Mouse (Mus musculus) forebrain, embryonic 11.5 days (tissue): ENCODE measurements around the gene Cldn7. TPM values are rescaled to one million over a fixed set of nuclear protein-coding genes. Genes with fewer than 3 reads are reported as not detected.

ENCODE experiments used
- ATAC-seq: fragments of 200-750 bp; cut with Nextera tagmentation; replicated peaks from 2 replicates; pipeline ENCODE4 v1.8.0; 2017; ENCODE audit warnings: moderate TSS enrichment; ENCODE audit not compliant: low FRiP score
- DNase-seq: peaks from one replicate; pipeline ENCODE4 v3.0.0-alpha.2; 2017; ENCODE audit warnings: low spot score
- H3K27ac ChIP-seq: fragments of 300-500 bp; sonication (generic); 2 replicates; pipeline ENCODE4 v1.5.1; 2014; ENCODE audit warnings: low read depth, low read length
- H3K27me3 ChIP-seq: fragments of 300-500 bp; sonication (generic); 2 replicates; pipeline ENCODE4 v1.6.1; 2014; ENCODE audit warnings: mild to moderate bottlenecking, low read length, mixed read lengths; ENCODE audit not compliant: control insufficient read depth, insufficient read depth
- H3K36me3 ChIP-seq: fragments of 300-500 bp; sonication (generic); 2 replicates; pipeline ENCODE4 v1.6.1; 2014; ENCODE audit warnings: mild to moderate bottlenecking, low read length, moderate library complexity, mixed read lengths; ENCODE audit not compliant: control insufficient read depth, insufficient read depth
- H3K4me1 ChIP-seq: fragments of 300-500 bp; sonication (generic); replicated peaks from 2 replicates; pipeline ENCODE4 v1.6.1; 2014; ENCODE audit warnings: low read length, mixed read lengths; ENCODE audit not compliant: control insufficient read depth, insufficient read depth
- H3K4me2 ChIP-seq: fragments of 300-500 bp; sonication (generic); 2 replicates; pipeline ENCODE4 v1.6.1; 2014; ENCODE audit warnings: low read depth, mild to moderate bottlenecking, low read length, moderate library complexity, mixed read lengths; ENCODE audit not compliant: severe bottlenecking
- H3K4me3 ChIP-seq: fragments of 300-500 bp; sonication (generic); 2 replicates; pipeline ENCODE4 v1.5.1; 2014; ENCODE audit warnings: low read depth, low read length
- H3K9ac ChIP-seq: fragments of 300-500 bp; sonication (generic); 2 replicates; pipeline ENCODE4 v1.6.1; 2014; ENCODE audit warnings: low read length
- H3K9me3 ChIP-seq: fragments of 300-500 bp; sonication (generic); 2 replicates; pipeline ENCODE4 v1.6.1; 2016; ENCODE audit warnings: low read length, mixed read lengths; ENCODE audit not compliant: control insufficient read depth
- WGBS: fragments of 180-500 bp; shearing (Covaris S2); extraction: QIAGEN DNeasy Blood & Tissue Kit; methylation state at CpG from one replicate; pipeline ENCODE4 v1.1.7; 2014; 5-methylcytosine and 5-hydroxymethylcytosine counted together
- polyA plus RNA-seq: library from polyadenylated mRNA; unstranded; fragments of >200 nt; fragmentation: Nextera tagmentation; extraction: Ambion mirVana; gene quantifications from 2 replicates; pipeline ENCODE4 v1.2.1, GENCODE M21; 2014

Cldn7 gene
- polyA plus RNA-seq, 1 experiment from 2014 or later = 3.2 TPM

DNA sequence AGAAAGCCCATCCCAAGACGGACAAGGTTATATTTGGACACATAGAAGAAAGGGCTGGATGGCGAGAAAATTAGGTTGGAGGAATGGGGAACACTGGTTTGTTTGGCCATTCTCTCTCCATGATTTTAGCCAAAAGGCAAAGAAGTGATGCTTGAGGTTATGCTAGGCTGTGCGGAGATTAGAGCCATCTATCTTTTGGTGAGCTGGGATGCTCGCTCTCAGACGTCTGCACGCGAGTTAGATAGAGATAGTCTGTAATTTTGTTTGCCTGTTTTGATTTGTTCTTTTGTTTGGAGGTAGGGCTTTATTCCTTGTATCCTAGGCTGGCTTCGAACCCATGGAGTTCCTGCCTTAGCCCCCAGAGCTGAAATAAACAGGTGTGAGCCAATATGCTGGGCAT is 36.6 kb downstream of the Cldn7 start:
- Histone ChIP-seq H3K4me1 (peaks cover 14% of the 10 kb centered on the region), H3K27me3 (no peaks in the 10 kb centered on the region), H3K27ac (peak overlapping the region; percentile 82), H3K9ac (peak overlapping the region; percentile 85), H3K9me3 (no peaks in the 10 kb centered on the region), H3K4me3 (peak overlapping the region; percentile 74), H3K36me3 (peaks cover 22% of the 10 kb centered on the region), H3K4me2 (peak overlapping the region; percentile 93)
- WGBS = 10% methylated on average over 8 of the region's 8 CpGs
- DNase-seq (no peak), ATAC-seq (no peak)

DNA sequence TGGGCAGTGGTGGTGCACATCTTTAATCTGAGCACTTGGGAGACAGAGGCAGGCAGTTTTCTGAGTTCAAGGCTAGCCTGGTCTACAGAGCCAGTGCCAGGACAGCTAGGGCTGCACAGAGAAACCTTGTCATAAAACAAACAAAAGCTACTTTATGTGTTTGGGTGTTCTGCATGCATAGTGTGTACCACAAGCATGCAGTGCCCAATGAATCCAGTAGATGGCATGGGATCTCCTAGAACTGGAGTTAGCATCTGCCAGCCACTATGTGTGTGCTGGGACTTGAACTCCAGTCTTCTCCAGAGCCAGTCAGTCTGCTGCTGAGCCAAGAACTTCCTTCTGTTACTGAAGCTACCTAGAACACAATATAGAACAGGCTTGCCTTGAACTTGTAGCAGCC is 37.3 kb downstream of the Cldn7 start:
- Histone ChIP-seq H3K9me3 (no peaks in the 10 kb centered on the region), H3K27me3 (no peaks in the 10 kb centered on the region), H3K27ac (no peak overlapping the region), H3K4me1 (peaks cover 14% of the 10 kb centered on the region), H3K4me3 (peak overlapping the region; percentile 74), H3K36me3 (peaks cover 26% of the 10 kb centered on the region), H3K4me2 (peak overlapping the region; percentile 93), H3K9ac (no peak overlapping the region)
- ATAC-seq (no peak), DNase-seq (peak; percentile 65)

DNA sequence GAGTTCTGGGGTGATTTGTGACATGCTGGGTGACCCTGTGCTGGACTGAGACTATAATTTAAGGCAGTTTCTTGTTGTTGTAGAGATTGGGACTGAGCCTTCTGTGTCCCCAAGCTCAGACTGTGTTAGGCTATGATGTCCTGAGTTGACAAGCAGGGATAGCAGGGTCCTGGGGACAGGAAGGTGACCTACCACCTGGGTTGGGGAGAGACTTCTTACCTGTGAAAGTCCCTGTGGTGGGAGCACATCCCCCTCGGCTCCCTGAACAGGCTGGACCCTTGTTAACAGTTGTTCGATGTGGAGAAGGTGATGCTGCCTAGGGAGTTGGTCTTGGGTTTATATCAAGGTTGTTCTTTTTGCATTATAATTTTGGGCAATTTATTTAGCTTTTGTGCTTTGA is 37.9 kb downstream of the Cldn7 start:
- DNase-seq (no peak), ATAC-seq (no peak)
- Histone ChIP-seq H3K27me3 (no peaks in the 10 kb centered on the region), H3K4me2 (peak overlapping the region; percentile 8; the same call in 1 of the 2 replicates), H3K9ac (no peak overlapping the region), H3K4me3 (0 out of 2 replicates have a peak overlapping the region, but pooled peaks have one; percentile 1), H3K4me1 (peaks cover 14% of the 10 kb centered on the region), H3K9me3 (no peaks in the 10 kb centered on the region), H3K27ac (no peak overlapping the region), H3K36me3 (peaks cover 29% of the 10 kb centered on the region)
- 91% methylated on average over 2 of the region's 2 CpGs for WGBS

- no peak overlapping the region for H3K4me2 ChIP-seq
- DNase-seq = peak; percentile 53
- peaks cover 9% of the 10 kb centered on the region; the same call in 1 of the 2 replicates for H3K4me1 ChIP-seq
- H3K4me3 ChIP-seq = no peak overlapping the region
- no peak overlapping the region for H3K27ac ChIP-seq
- no peak for ATAC-seq
- H3K9ac ChIP-seq = no peak overlapping the region
- no peaks in the 10 kb centered on the region for H3K9me3 ChIP-seq
- no peaks in the 10 kb centered on the region for H3K27me3 ChIP-seq
- 58% methylated on average over 5 of the region's 5 CpGs for WGBS
- peaks cover 23% of the 10 kb centered on the region; the same call in 1 of the 2 replicates for H3K36me3 ChIP-seq
Measured at GRCm38 (mm10) chr11:70005521-70005920, 40.9 kb downstream of the Cldn7 start.

- DNase-seq (no peak), ATAC-seq (no peak)
- no peak overlapping the region for H3K4me3 ChIP-seq
- H3K27me3 ChIP-seq = no peaks in the 10 kb centered on the region
- no peak overlapping the region for H3K27ac ChIP-seq
- H3K4me1 ChIP-seq = peaks cover 5% of the 10 kb centered on the region; the same call in 1 of the 2 replicates
- H3K9ac ChIP-seq = no peak overlapping the region
- peaks cover 25% of the 10 kb centered on the region for H3K36me3 ChIP-seq
- WGBS = 93% methylated on average over 6 of the region's 6 CpGs
- H3K4me2 ChIP-seq = no peak overlapping the region
- no peaks in the 10 kb centered on the region for H3K9me3 ChIP-seq
Measured at GRCm38 (mm10) chr11:70010033-70010432, 45.5 kb downstream of the Cldn7 start.

- H3K4me3 ChIP-seq = no peak overlapping the region
- peaks cover 23% of the 10 kb centered on the region for H3K36me3 ChIP-seq
- DNase-seq (no peak), ATAC-seq (no peak)
- H3K27ac ChIP-seq = no peak overlapping the region
- no peaks in the 10 kb centered on the region for H3K9me3 ChIP-seq
- no peaks in the 10 kb centered on the region for H3K27me3 ChIP-seq
- 89% methylated on average over 12 of the region's 12 CpGs for WGBS
- H3K4me1 ChIP-seq = peaks cover 5% of the 10 kb centered on the region; the same call in 1 of the 2 replicates
- no peak overlapping the region for H3K9ac ChIP-seq
- H3K4me2 ChIP-seq = no peak overlapping the region
Measured at GRCm38 (mm10) chr11:70010548-70010947, 46.0 kb downstream of the Cldn7 start.

DNA sequence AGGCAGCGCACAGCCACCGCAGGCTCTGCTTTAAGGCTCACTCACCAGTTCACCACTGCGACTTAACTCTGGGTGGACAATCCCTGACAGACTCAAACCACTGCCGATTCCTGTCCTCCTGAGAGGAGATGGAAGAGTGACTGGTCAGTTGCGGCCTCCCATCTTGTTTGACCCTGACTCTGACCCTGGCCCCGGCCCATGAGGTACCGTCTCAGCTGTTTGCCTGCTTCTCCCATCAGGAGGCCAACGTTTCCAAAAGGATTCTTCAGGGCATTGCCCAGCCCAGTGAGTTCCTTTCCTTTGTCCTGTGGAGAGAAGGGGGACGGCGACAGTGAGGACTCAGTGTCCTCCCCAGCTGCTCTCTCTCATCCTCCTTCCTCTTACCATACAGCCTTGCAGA is 46.4 kb downstream of the Cldn7 start:
- Histone ChIP-seq H3K27ac (no peak overlapping the region), H3K9me3 (no peaks in the 10 kb centered on the region), H3K4me1 (peaks cover 5% of the 10 kb centered on the region; the same call in 1 of the 2 replicates), H3K4me3 (no peak overlapping the region), H3K27me3 (no peaks in the 10 kb centered on the region), H3K9ac (no peak overlapping the region), H3K36me3 (peaks cover 22% of the 10 kb centered on the region), H3K4me2 (no peak overlapping the region)
- WGBS = 88% methylated on average over 10 of the region's 10 CpGs
- DNase-seq = no peak
- no peak for ATAC-seq

GRCm38 (mm10) chr11:70012931-70013330 is 48.4 kb downstream of the Cldn7 start:
- WGBS = 88% methylated on average over 9 of the region's 9 CpGs
- no peak overlapping the region for H3K4me2 ChIP-seq
- no peaks in the 10 kb centered on the region for H3K27me3 ChIP-seq
- H3K36me3 ChIP-seq = peaks cover 10% of the 10 kb centered on the region
- H3K9ac ChIP-seq = no peak overlapping the region
- no peak overlapping the region for H3K27ac ChIP-seq
- no peak overlapping the region for H3K4me3 ChIP-seq
- no peak for DNase-seq
- no peak for ATAC-seq
- peaks cover 15% of the 10 kb centered on the region; the same call in 1 of the 2 replicates for H3K4me1 ChIP-seq
- no peaks in the 10 kb centered on the region for H3K9me3 ChIP-seq

DNA sequence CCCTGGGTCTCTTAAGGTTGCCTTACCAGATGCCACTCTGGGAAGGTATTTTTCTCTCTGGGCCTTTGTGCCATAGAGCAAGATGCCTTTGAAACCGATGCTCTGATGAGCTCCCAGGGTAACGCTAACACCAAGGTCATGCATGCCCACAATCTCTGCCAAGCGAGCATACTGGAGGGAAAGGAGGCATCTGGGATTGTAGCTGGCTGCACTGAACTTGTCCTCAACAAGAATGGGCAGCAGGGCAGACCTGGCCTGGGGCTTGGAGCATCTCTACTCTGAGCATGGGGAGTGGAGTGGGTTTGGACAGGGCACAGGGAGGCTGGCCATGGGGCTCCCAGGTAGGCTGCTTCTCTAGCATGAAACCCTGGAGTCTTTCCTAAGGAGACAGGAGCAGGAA is 48.8 kb downstream of the Cldn7 start:
- H3K4me3 ChIP-seq = no peak overlapping the region
- H3K36me3 ChIP-seq = peaks cover 9% of the 10 kb centered on the region
- no peak overlapping the region for H3K9ac ChIP-seq
- H3K27ac ChIP-seq = no peak overlapping the region
- no peak for DNase-seq
- H3K9me3 ChIP-seq = no peaks in the 10 kb centered on the region
- no peak overlapping the region for H3K4me2 ChIP-seq
- H3K27me3 ChIP-seq = no peaks in the 10 kb centered on the region
- no peak for ATAC-seq
- 87% methylated on average over 3 of the region's 3 CpGs for WGBS
- peaks cover 16% of the 10 kb centered on the region; the same call in 1 of the 2 replicates for H3K4me1 ChIP-seq
